Mouse (Mus musculus) myocyte (in vitro differentiated cells): Measurements from ENCODE around the gene Sdhaf1. TPM values are rescaled to one million over a fixed set of nuclear protein-coding genes. Genes with fewer than 3 reads are reported as not detected.

ENCODE experiments used
- H3K27me3 ChIP-seq: one replicate; pipeline ENCODE4 v1.6.1; 2011; ENCODE audit not compliant: control insufficient read depth, insufficient read depth, insufficient read length
- H3K36me3 ChIP-seq: one replicate; pipeline ENCODE4 v1.6.1; 2011; ENCODE audit not compliant: control insufficient read depth, insufficient read depth
- H3K4me2 ChIP-seq: one replicate; pipeline ENCODE4 v1.6.1; 2011; ENCODE audit warnings: low read depth, control low read depth
- H3K4me3 ChIP-seq: one replicate; pipeline ENCODE4 v1.5.1; 2011; ENCODE audit warnings: mild to moderate bottlenecking, control low read depth, moderate library complexity
- H3K79me2 ChIP-seq: one replicate; pipeline ENCODE4 v1.6.1; 2011; ENCODE audit not compliant: control insufficient read depth, insufficient read depth
- H3ac ChIP-seq: one replicate; pipeline ENCODE4 v1.6.1; 2011; ENCODE audit not compliant: control insufficient read depth, insufficient read length
- CEBPB ChIP-seq: IDR thresholded peaks from 2 replicates; pipeline ENCODE4 v1.6.1; 2011; ENCODE audit warnings: mild to moderate bottlenecking, moderate library complexity; ENCODE audit not compliant: poor library complexity, insufficient read depth, severe bottlenecking
- E2F4 ChIP-seq: IDR thresholded peaks from one replicate; pipeline ENCODE4 v1.6.1; 2011; ENCODE audit warnings: mild to moderate bottlenecking, control low read depth, moderate library complexity; ENCODE audit not compliant: insufficient read depth
- MAX ChIP-seq: IDR thresholded peaks from one replicate; pipeline ENCODE4 v1.6.1; 2011; ENCODE audit warnings: low read depth, mild to moderate bottlenecking, control low read depth
- MYOD1 ChIP-seq, 3 experiments: IDR thresholded peaks; one replicate each; pipeline ENCODE4 v1.6.1; 2011; ENCODE audit warnings: control low read depth in 2 of 3, low read depth in 2 of 3, mild to moderate bottlenecking in 2 of 3, moderate library complexity in 1 of 3; ENCODE audit not compliant: insufficient read length in 2 of 3, control insufficient read depth in 1 of 3
- MYOG ChIP-seq, 3 experiments: IDR thresholded peaks; one replicate each; pipeline ENCODE4 v1.6.1; 2011; ENCODE audit warnings: control low read depth in 2 of 3, low read depth in 2 of 3, mild to moderate bottlenecking in 2 of 3; ENCODE audit not compliant: insufficient read length in 2 of 3, control insufficient read depth in 1 of 3, insufficient read depth in 1 of 3
- POLR2A ChIP-seq: IDR thresholded peaks from one replicate; pipeline ENCODE4 v1.6.1; 2011; ENCODE audit warnings: low read depth, mild to moderate bottlenecking, control low read depth, moderate library complexity; ENCODE audit not compliant: insufficient read length
- POLR2AphosphoS2 ChIP-seq: IDR thresholded peaks from one replicate; pipeline ENCODE4 v1.6.1; 2011; ENCODE audit warnings: low read depth, control low read depth; ENCODE audit not compliant: insufficient read length
- REST ChIP-seq: IDR thresholded peaks from one replicate; pipeline ENCODE4 v1.6.1; 2011; ENCODE audit warnings: mild to moderate bottlenecking, control low read depth, moderate library complexity; ENCODE audit not compliant: insufficient read depth, insufficient read length
- SRF ChIP-seq: IDR thresholded peaks from one replicate; pipeline ENCODE4 v1.6.1; 2011; ENCODE audit warnings: low read depth; ENCODE audit not compliant: control insufficient read depth, insufficient read length
- TCF12 ChIP-seq: IDR thresholded peaks from one replicate; pipeline ENCODE4 v1.6.1; 2011; ENCODE audit warnings: mild to moderate bottlenecking, control low read depth; ENCODE audit not compliant: poor library complexity, insufficient read depth, severe bottlenecking
- TCF3 ChIP-seq: IDR thresholded peaks from one replicate; pipeline ENCODE4 v1.6.1; 2011; ENCODE audit warnings: low read depth, control low read depth; ENCODE audit not compliant: insufficient read length
- USF1 ChIP-seq: IDR thresholded peaks from one replicate; pipeline ENCODE4 v1.6.1; 2011; ENCODE audit warnings: low read depth, mild to moderate bottlenecking, control low read depth, moderate library complexity
- polyA plus RNA-seq: library from polyadenylated mRNA; unstranded; fragments of >200 nt; fragmentation: generic; extraction: Trizol; gene quantifications from one replicate; pipeline ENCODE4 v1.2.1, GENCODE M21; 2012; ENCODE audit warnings: missing spikeins

The Sdhaf1 gene
- polyA plus RNA-seq, 1 experiment, result 13.6 TPM

- TF ChIP-seq TCF12, result no peak
- TF ChIP-seq POLR2A, result no peak
- no peak for TF ChIP-seq SRF
- TF ChIP-seq USF1, result no peak
- TF ChIP-seq REST, result no peak
- TF ChIP-seq TCF3, result no peak
- no peak for TF ChIP-seq MAX
- TF ChIP-seq E2F4, result no peak
- TF ChIP-seq CEBPB, result no peak
- H3K36me3 ChIP-seq, result no peaks in the 10 kb centered on the region
- H3K79me2 ChIP-seq, result no peaks in the 10 kb centered on the region
These were observed 1.7 kb upstream of the Sdhaf1 start for GRCm38 (mm10) chr7:30325364-30325763.

GRCm38 (mm10) chr7:30324300-30324944 lies 727 bp upstream of the Sdhaf1 start:
- Histone ChIP-seq H3K79me2 (no peaks in the 10 kb centered on the region), H3ac (no peak overlapping the region), H3K36me3 (no peaks in the 10 kb centered on the region), H3K4me2 (no peak overlapping the region), H3K27me3 (peaks cover 14% of the 10 kb centered on the region), H3K4me3 (no peak overlapping the region)
- TF ChIP-seq E2F4 (no peak), POLR2A (no peak), TCF3 (no peak), REST (no peak), MAX (no peak), MYOD1 (IDR thresholded peaks at IDR 0.05; ENCODE audit: control insufficient read depth in 1 of 3, insufficient read length in 2 of 3, low read depth in 2 of 3) (no peak), CEBPB (no peak), MYOG (IDR thresholded peaks at IDR 0.05; ENCODE audit: control insufficient read depth in 1 of 3, insufficient read depth in 1 of 3, insufficient read length in 2 of 3, low read depth in 2 of 3) (no peak), TCF12 (no peak)

More at GRCm38 (mm10) chr7:30325364-30325763, 1.7 kb upstream of the Sdhaf1 start:
- H3K4me3 ChIP-seq, result no peak overlapping the region
- H3K27me3 ChIP-seq, result peaks cover 19% of the 10 kb centered on the region
- no peak overlapping the region for H3K4me2 ChIP-seq
- no peak overlapping the region for H3ac ChIP-seq

GRCm38 (mm10) chr7:30322865-30323264 lies 830 bp downstream of the Sdhaf1 start:
- Histone ChIP-seq H3K36me3 (no peaks in the 10 kb centered on the region), H3ac (no peak overlapping the region), H3K4me2 (peak overlapping the region; percentile 71), H3K79me2 (no peaks in the 10 kb centered on the region), H3K4me3 (peak overlapping the region; percentile 36), H3K27me3 (peaks cover 14% of the 10 kb centered on the region)
- TF ChIP-seq REST (no peak), MYOD1 (IDR thresholded peaks at IDR 0.05; ENCODE audit: control insufficient read depth in 1 of 3, insufficient read length in 2 of 3, low read depth in 2 of 3) (peak in 1 of 3 experiments; percentile 5)

- H3K27me3 ChIP-seq, result peaks cover 12% of the 10 kb centered on the region
- no peaks in the 10 kb centered on the region for H3K36me3 ChIP-seq
- H3K79me2 ChIP-seq, result no peaks in the 10 kb centered on the region
- TF ChIP-seq REST, result no peak
- TF ChIP-seq TCF3, result no peak
- peak in 1 of 3 experiments; percentile 0 for TF ChIP-seq MYOG (IDR thresholded peaks at IDR 0.05; ENCODE audit: control insufficient read depth in 1 of 3, insufficient read depth in 1 of 3, insufficient read length in 2 of 3, low read depth in 2 of 3)
- no peak for TF ChIP-seq CEBPB
- TF ChIP-seq TCF12, result no peak
- TF ChIP-seq USF1, result no peak
- TF ChIP-seq E2F4, result no peak
- TF ChIP-seq POLR2A, result peak; percentile 83
- TF ChIP-seq MYOD1 (IDR thresholded peaks at IDR 0.05; ENCODE audit: control insufficient read depth in 1 of 3, insufficient read length in 2 of 3, low read depth in 2 of 3), result no peak
- peak; percentile 87 for TF ChIP-seq POLR2AphosphoS2
- no peak for TF ChIP-seq SRF
- no peak for TF ChIP-seq MAX
- H3K4me2 ChIP-seq, result peak overlapping the region; percentile 71
- H3ac ChIP-seq, result peak overlapping the region; percentile 75
- peak overlapping the region; percentile 36 for H3K4me3 ChIP-seq
These were observed 1.4 kb downstream of the Sdhaf1 start for GRCm38 (mm10) chr7:30322285-30322667.

- H3ac ChIP-seq, result peak within 1 kb of the TSS; percentile 75
- H3K27me3 ChIP-seq, result peaks cover 8% of the 10 kb centered on the region
- H3K4me2 ChIP-seq, result peak within 1 kb of the TSS; percentile 74
- H3K4me3 ChIP-seq, result peak within 1 kb of the TSS; percentile 36
- no peak for TF ChIP-seq MYOD1 (IDR thresholded peaks at IDR 0.05; ENCODE audit: control insufficient read depth in 1 of 3, insufficient read length in 2 of 3, low read depth in 2 of 3)
- TF ChIP-seq MYOG (IDR thresholded peaks at IDR 0.05; ENCODE audit: control insufficient read depth in 1 of 3, insufficient read depth in 1 of 3, insufficient read length in 2 of 3, low read depth in 2 of 3), result peak in 1 of 3 experiments; percentile 1
- TF ChIP-seq E2F4, result no peak
- no peak for TF ChIP-seq MAX
- TF ChIP-seq CEBPB, result no peak
- no peak for TF ChIP-seq SRF
- no peak for TF ChIP-seq TCF12
- TF ChIP-seq POLR2A, result peak; percentile 55
- TF ChIP-seq TCF3, result no peak
- no peak for TF ChIP-seq USF1
- no peak for TF ChIP-seq REST
- TF ChIP-seq POLR2AphosphoS2, result peak; percentile 52
- H3K36me3 ChIP-seq, result no peaks in the 10 kb centered on the region
- no peaks in the 10 kb centered on the region for H3K79me2 ChIP-seq
These were observed 2.0 kb downstream of the Sdhaf1 start, which contains the start of gene E130208F15Rik for GRCm38 (mm10) chr7:30321539-30322284. Gene E130208F15Rik, plus strand, starts transcription at chr7:30321740.
